Mouse (Mus musculus) heart, postnatal 0 days (tissue): ENCODE results near the gene Rapgef2. TPM values are rescaled to one million over a fixed set of nuclear protein-coding genes. Genes with fewer than 3 reads are reported as not detected.

Source experiments
- ATAC-seq: fragments of 200-750 bp; cut with Nextera tagmentation; 2 replicates; pipeline ENCODE4 v1.8.0; 2017; ENCODE audit warnings: low read depth, moderate number of reproducible peaks, moderate library complexity; ENCODE audit not compliant: insufficient read depth
- DNase-seq: peaks from one replicate; pipeline ENCODE4 v3.0.0-alpha.2; 2016; ENCODE audit warnings: low spot score
- H3K27ac ChIP-seq: fragments of 300-500 bp; sonication (generic); 2 replicates; pipeline ENCODE4 v1.5.1; 2014; ENCODE audit warnings: low read depth, mild to moderate bottlenecking
- H3K27me3 ChIP-seq: fragments of 300-500 bp; sonication (generic); 2 replicates; pipeline ENCODE4 v1.6.1; 2014; ENCODE audit warnings: low read length, mixed read lengths; ENCODE audit not compliant: control insufficient read depth, insufficient read depth
- H3K36me3 ChIP-seq: fragments of 300-500 bp; sonication (generic); replicated peaks from 2 replicates; pipeline ENCODE4 v1.6.1; 2014; ENCODE audit warnings: low read length, mixed read lengths; ENCODE audit not compliant: control insufficient read depth, insufficient read depth
- H3K4me1 ChIP-seq: fragments of 300-500 bp; sonication (generic); 2 replicates; pipeline ENCODE4 v1.6.1; 2014; ENCODE audit warnings: antibody characterized with exemption; ENCODE audit not compliant: control insufficient read depth, insufficient read depth
- H3K4me2 ChIP-seq: fragments of 300-500 bp; sonication (generic); 2 replicates; pipeline ENCODE4 v1.6.1; 2014; ENCODE audit warnings: low read depth, mild to moderate bottlenecking, low read length, moderate library complexity
- H3K4me3 ChIP-seq: fragments of 300-500 bp; sonication (generic); 2 replicates; pipeline ENCODE4 v1.5.1; 2014; ENCODE audit warnings: low read depth, low read length
- H3K9ac ChIP-seq: fragments of 300-500 bp; sonication (generic); replicated peaks from 2 replicates; pipeline ENCODE4 v1.6.1; 2014; ENCODE audit warnings: low read depth, low read length, mixed read lengths
- H3K9me3 ChIP-seq: fragments of 300-500 bp; sonication (generic); replicated peaks from 2 replicates; pipeline ENCODE4 v1.6.1; 2016; ENCODE audit warnings: low read length; ENCODE audit not compliant: control insufficient read depth
- CTCF ChIP-seq: IDR thresholded peaks from 2 replicates; pipeline ENCODE4 v1.5.1; 2016; ENCODE audit warnings: antibody characterized with exemption, control low read depth, low read depth
- EP300 ChIP-seq: IDR thresholded peaks from 2 replicates; pipeline ENCODE4 v1.6.1; 2016; ENCODE audit warnings: antibody characterized with exemption, low read depth
- WGBS: fragments of 180-500 bp; shearing (Covaris S2); extraction: QIAGEN DNeasy Blood & Tissue Kit; methylation state at CpG from one replicate; pipeline ENCODE4 v1.1.7; 2014; 5-methylcytosine and 5-hydroxymethylcytosine counted together
- polyA plus RNA-seq: library from polyadenylated mRNA; unstranded; fragments of >200 nt; fragmentation: Nextera tagmentation; extraction: Ambion mirVana; gene quantifications from 2 replicates; pipeline ENCODE4 v1.2.1, GENCODE M21; 2015
- total RNA-seq: library from RNA; depleted of rRNA; stranded (reverse); fragments of >200 nt; gene quantifications from 2 replicates; pipeline ENCODE4 v1.2.3, GENCODE M21; 2014; ENCODE audit warnings: low replicate concordance

Gene Rapgef2
- total and polyA plus RNA-seq, 2 experiments from 2014 or later: 3.5 to 30.3 TPM

DNA sequence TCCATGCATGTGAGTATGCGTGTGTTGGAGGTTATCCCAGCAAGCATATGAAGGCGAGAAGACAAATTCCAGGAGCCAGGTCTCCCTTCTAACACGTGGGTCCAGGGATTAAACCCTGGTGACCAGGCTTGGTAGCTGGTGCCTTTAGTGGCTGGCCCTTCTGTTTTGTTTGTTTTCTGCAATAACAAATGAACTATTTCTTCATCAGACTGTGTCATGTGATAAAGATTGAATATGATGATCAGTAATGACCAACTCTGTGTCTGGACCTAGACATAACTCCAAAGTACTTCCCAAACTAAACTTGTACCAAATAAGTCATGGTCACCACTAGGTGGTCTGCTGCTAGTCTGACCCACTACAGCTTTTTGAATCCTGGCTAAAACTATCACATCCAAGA is 202.4 kb downstream of the Rapgef2 start:
- Histone ChIP-seq H3K9ac (no peak overlapping the region), H3K4me1 (no peaks in the 10 kb centered on the region), H3K36me3 (peaks cover 86% of the 10 kb centered on the region), H3K4me2 (no peak overlapping the region), H3K9me3 (no peaks in the 10 kb centered on the region), H3K27ac (no peak overlapping the region), H3K4me3 (no peak overlapping the region), H3K27me3 (no peaks in the 10 kb centered on the region)
- 88% methylated on average over 3 of the region's 3 CpGs for WGBS
- DNase-seq (no peak), ATAC-seq (no peak)
- TF ChIP-seq EP300 (no peak), CTCF (no peak)

DNA sequence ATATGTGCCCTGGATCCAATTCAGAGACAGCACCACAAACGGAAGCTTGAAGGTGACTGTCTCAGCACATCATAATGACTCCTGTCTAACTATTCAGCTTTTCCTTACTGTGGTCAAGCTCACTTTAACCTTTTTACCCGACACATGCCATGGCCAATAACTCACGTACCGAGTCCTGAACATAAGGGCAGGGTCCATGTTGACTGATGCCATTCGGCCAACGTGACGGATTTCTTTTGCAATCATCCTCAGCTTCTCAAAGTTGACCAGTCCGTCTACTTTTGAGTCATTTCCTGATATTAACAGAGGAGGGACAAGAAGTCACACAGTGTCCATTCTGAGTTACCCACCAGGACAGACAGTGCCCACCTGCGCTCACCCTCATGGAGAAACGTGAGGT is 203.3 kb downstream of the Rapgef2 start:
- no peaks in the 10 kb centered on the region for H3K4me1 ChIP-seq
- DNase-seq (no peak), ATAC-seq (no peak)
- H3K9me3 ChIP-seq: no peaks in the 10 kb centered on the region
- WGBS: 93% methylated on average over 10 of the region's 10 CpGs
- H3K4me3 ChIP-seq: no peak overlapping the region
- H3K27ac ChIP-seq: no peak overlapping the region
- no peaks in the 10 kb centered on the region for H3K27me3 ChIP-seq
- no peak overlapping the region for H3K9ac ChIP-seq
- no peak overlapping the region for H3K4me2 ChIP-seq
- TF ChIP-seq EP300: no peak
- peaks cover 86% of the 10 kb centered on the region for H3K36me3 ChIP-seq

DNA sequence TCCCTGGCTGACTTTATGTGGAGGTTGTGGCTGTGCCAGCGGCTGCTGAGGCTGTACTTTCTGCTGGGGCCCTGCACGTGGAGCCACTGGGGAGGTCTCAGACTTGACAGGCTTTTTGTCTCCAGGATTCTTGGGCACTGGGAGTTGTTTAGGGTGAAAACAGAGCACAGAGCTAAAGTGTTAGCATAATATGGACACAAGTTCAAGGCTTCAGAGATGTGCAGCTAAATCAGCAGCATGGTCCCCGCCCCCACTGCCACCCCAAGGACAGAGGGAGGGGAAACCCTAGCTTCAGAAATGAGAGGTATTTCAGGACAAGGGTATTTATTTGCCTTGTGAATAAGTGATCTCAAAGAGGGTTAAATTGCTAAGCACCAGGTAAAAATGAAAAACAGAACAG is 207.2 kb downstream of the Rapgef2 start:
- no peak for TF ChIP-seq EP300
- TF ChIP-seq CTCF: no peak
- Histone ChIP-seq H3K27ac (no peak overlapping the region), H3K9me3 (no peaks in the 10 kb centered on the region), H3K4me3 (no peak overlapping the region), H3K4me2 (no peak overlapping the region), H3K36me3 (peaks cover 73% of the 10 kb centered on the region), H3K9ac (no peak overlapping the region), H3K27me3 (no peaks in the 10 kb centered on the region), H3K4me1 (no peaks in the 10 kb centered on the region)
- DNase-seq (no peak), ATAC-seq (no peak)
- whole genome bisulfite sequencing: 96% methylated on average over 3 of the region's 3 CpGs

DNA sequence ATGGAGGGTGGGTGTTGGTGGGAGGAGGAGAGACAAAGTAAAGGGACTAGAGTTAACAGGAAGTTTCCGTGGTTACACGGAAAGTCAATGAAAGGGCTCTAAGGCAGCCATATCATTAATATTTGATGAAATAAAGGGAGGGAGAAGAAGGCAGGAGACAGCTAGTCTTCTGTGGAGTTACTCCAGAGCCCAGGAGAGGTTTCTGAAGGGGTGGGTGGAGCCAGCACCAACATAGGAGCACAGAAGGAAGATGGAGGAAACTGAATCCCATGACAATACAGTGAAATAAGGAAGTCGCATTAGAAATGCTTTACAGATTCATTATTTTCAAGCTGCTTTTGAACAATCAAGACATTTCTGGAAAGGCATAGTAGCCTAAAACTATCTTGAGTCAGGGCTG is 211.3 kb downstream of the Rapgef2 start:
- Histone ChIP-seq H3K9me3 (no peaks in the 10 kb centered on the region), H3K4me2 (no peak overlapping the region), H3K27me3 (no peaks in the 10 kb centered on the region), H3K9ac (no peak overlapping the region), H3K27ac (no peak overlapping the region), H3K4me1 (peaks cover 6% of the 10 kb centered on the region; the same call in 1 of the 2 replicates), H3K4me3 (no peak overlapping the region), H3K36me3 (peaks cover 49% of the 10 kb centered on the region)
- 81% methylated on average over 3 of the region's 3 CpGs for WGBS
- no peak for TF ChIP-seq CTCF
- no peak for TF ChIP-seq EP300
- DNase-seq (no peak), ATAC-seq (no peak)

DNA sequence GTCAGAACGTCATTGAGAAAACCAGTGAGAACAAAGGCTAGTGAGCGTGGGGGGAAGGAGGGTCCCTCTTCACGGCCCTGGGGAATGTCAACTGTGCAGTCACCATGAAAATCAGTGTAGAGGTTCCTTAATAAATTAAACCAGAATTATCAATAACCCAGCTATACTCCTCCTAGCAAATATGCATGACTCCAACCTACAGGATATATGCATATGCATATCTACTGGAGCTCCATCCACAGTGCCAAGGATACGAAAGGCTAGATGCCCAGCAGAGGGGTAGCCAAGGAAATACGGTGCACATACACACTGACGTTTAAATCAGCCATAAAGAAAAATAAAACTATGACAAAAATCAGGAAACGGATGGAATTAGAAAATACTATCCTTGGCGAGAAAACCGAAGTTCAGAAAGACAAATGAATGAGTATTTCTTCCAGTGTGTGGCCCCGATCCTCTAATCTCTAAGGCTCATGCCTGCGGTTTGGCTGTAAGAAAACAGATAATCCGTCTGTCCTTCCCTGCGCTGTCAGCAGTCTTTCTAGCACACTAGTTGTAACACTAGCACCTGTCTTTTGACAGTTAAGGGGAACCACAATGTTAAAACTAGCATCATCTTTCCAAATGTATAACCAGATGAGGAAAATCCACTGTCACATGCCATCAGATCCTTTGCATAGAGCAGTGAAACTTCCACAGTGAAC is 212.6 kb downstream of the Rapgef2 start:
- ATAC-seq: no peak
- Histone ChIP-seq H3K27ac (no peak overlapping the region), H3K27me3 (no peaks in the 10 kb centered on the region), H3K9ac (no peak overlapping the region), H3K4me1 (peaks cover 6% of the 10 kb centered on the region; the same call in 1 of the 2 replicates), H3K4me3 (no peak overlapping the region), H3K9me3 (no peaks in the 10 kb centered on the region), H3K36me3 (peaks cover 52% of the 10 kb centered on the region), H3K4me2 (no peak overlapping the region)
- DNase-seq: no peak
- TF ChIP-seq EP300 (no peak), CTCF (no peak)
- WGBS: 82% methylated on average over 13 of the region's 13 CpGs

DNA sequence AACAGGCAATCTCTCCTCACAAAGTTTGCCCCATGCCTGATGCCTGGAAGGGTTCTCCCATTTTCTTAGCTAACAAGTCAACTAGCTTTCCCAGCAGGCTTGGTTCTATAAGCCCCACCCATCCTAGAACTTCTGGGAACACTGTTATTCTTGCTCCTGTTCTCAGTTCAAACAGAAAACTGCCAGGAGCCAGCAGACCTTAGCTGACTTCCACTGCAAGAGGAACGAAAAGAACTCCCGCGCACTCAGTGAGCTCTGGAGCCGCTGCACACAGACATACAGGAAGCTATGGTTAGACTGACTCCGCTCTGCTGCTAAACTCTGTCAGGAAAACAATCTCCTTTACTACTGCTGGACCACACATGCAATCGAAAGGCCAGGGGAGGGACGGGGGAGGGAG is 214.8 kb downstream of the Rapgef2 start:
- TF ChIP-seq EP300: no peak
- TF ChIP-seq CTCF: no peak
- H3K4me2 ChIP-seq: peak overlapping the region; percentile 53
- 8% methylated on average over 6 of the region's 7 CpGs for WGBS
- peak overlapping the region; percentile 7; the same call in 1 of the 2 replicates for H3K9ac ChIP-seq
- peak overlapping the region; percentile 29 for H3K4me3 ChIP-seq
- ATAC-seq (peak; percentile 68; the same call in 1 of the 2 replicates), DNase-seq (peak; percentile 42)
- no peaks in the 10 kb centered on the region for H3K27me3 ChIP-seq
- H3K9me3 ChIP-seq: no peaks in the 10 kb centered on the region
- peak overlapping the region; percentile 83 for H3K27ac ChIP-seq
- H3K36me3 ChIP-seq: peaks cover 53% of the 10 kb centered on the region
- peaks cover 6% of the 10 kb centered on the region; the same call in 1 of the 2 replicates for H3K4me1 ChIP-seq
